Mouse (Mus musculus) myocyte (in vitro differentiated cells): ENCODE data around the gene Meltf. TPM values are rescaled to one million over a fixed set of nuclear protein-coding genes. Genes with fewer than 3 reads are reported as not detected.

Experiments
- H3K27me3 ChIP-seq: one replicate; pipeline ENCODE4 v1.6.1; 2011; ENCODE audit not compliant: control insufficient read depth, insufficient read depth, insufficient read length
- H3K36me3 ChIP-seq: one replicate; pipeline ENCODE4 v1.6.1; 2011; ENCODE audit not compliant: control insufficient read depth, insufficient read depth
- H3K4me2 ChIP-seq: one replicate; pipeline ENCODE4 v1.6.1; 2011; ENCODE audit warnings: low read depth, control low read depth
- H3K4me3 ChIP-seq: one replicate; pipeline ENCODE4 v1.5.1; 2011; ENCODE audit warnings: mild to moderate bottlenecking, control low read depth, moderate library complexity
- H3K79me2 ChIP-seq: one replicate; pipeline ENCODE4 v1.6.1; 2011; ENCODE audit not compliant: control insufficient read depth, insufficient read depth
- H3ac ChIP-seq: one replicate; pipeline ENCODE4 v1.6.1; 2011; ENCODE audit not compliant: control insufficient read depth, insufficient read length
- CEBPB ChIP-seq: IDR thresholded peaks from 2 replicates; pipeline ENCODE4 v1.6.1; 2011; ENCODE audit warnings: mild to moderate bottlenecking, moderate library complexity; ENCODE audit not compliant: poor library complexity, insufficient read depth, severe bottlenecking
- E2F4 ChIP-seq: IDR thresholded peaks from one replicate; pipeline ENCODE4 v1.6.1; 2011; ENCODE audit warnings: mild to moderate bottlenecking, control low read depth, moderate library complexity; ENCODE audit not compliant: insufficient read depth
- MAX ChIP-seq: IDR thresholded peaks from one replicate; pipeline ENCODE4 v1.6.1; 2011; ENCODE audit warnings: low read depth, mild to moderate bottlenecking, control low read depth
- MYOD1 ChIP-seq, 3 experiments: IDR thresholded peaks; one replicate each; pipeline ENCODE4 v1.6.1; 2011; ENCODE audit warnings: control low read depth in 2 of 3, low read depth in 2 of 3, mild to moderate bottlenecking in 2 of 3, moderate library complexity in 1 of 3; ENCODE audit not compliant: insufficient read length in 2 of 3, control insufficient read depth in 1 of 3
- MYOG ChIP-seq, 3 experiments: IDR thresholded peaks; one replicate each; pipeline ENCODE4 v1.6.1; 2011; ENCODE audit warnings: control low read depth in 2 of 3, low read depth in 2 of 3, mild to moderate bottlenecking in 2 of 3; ENCODE audit not compliant: insufficient read length in 2 of 3, control insufficient read depth in 1 of 3, insufficient read depth in 1 of 3
- POLR2A ChIP-seq: IDR thresholded peaks from one replicate; pipeline ENCODE4 v1.6.1; 2011; ENCODE audit warnings: low read depth, mild to moderate bottlenecking, control low read depth, moderate library complexity; ENCODE audit not compliant: insufficient read length
- POLR2AphosphoS2 ChIP-seq: IDR thresholded peaks from one replicate; pipeline ENCODE4 v1.6.1; 2011; ENCODE audit warnings: low read depth, control low read depth; ENCODE audit not compliant: insufficient read length
- REST ChIP-seq: IDR thresholded peaks from one replicate; pipeline ENCODE4 v1.6.1; 2011; ENCODE audit warnings: mild to moderate bottlenecking, control low read depth, moderate library complexity; ENCODE audit not compliant: insufficient read depth, insufficient read length
- SRF ChIP-seq: IDR thresholded peaks from one replicate; pipeline ENCODE4 v1.6.1; 2011; ENCODE audit warnings: low read depth; ENCODE audit not compliant: control insufficient read depth, insufficient read length
- TCF12 ChIP-seq: IDR thresholded peaks from one replicate; pipeline ENCODE4 v1.6.1; 2011; ENCODE audit warnings: mild to moderate bottlenecking, control low read depth; ENCODE audit not compliant: poor library complexity, insufficient read depth, severe bottlenecking
- TCF3 ChIP-seq: IDR thresholded peaks from one replicate; pipeline ENCODE4 v1.6.1; 2011; ENCODE audit warnings: low read depth, control low read depth; ENCODE audit not compliant: insufficient read length
- USF1 ChIP-seq: IDR thresholded peaks from one replicate; pipeline ENCODE4 v1.6.1; 2011; ENCODE audit warnings: low read depth, mild to moderate bottlenecking, control low read depth, moderate library complexity
- polyA plus RNA-seq: library from polyadenylated mRNA; unstranded; fragments of >200 nt; fragmentation: generic; extraction: Trizol; gene quantifications from one replicate; pipeline ENCODE4 v1.2.1, GENCODE M21; 2012; ENCODE audit warnings: missing spikeins

Gene Meltf
- polyA plus RNA-seq, 1 experiment, result not detected

DNA sequence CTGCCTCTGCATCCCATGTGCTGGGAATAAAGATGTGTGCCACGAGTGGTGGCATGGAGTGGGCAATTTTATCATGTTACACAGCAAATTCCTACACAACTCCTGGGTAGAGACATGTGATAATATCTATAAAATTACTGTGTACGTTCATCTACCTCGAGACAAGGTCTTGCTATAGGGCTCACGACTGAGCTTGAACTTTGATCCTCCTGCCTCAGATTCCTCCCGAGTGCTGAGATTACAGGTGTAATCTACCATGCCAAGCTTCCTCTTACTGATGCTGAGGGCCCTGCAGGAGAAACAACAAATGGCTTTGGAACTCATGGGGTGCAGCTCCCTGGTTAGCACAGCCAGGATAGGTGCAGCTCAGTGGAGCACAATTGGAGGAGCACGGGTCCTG is 45.8 kb downstream of the Meltf start:
- TF ChIP-seq TCF3, result no peak
- no peak for TF ChIP-seq MYOD1 (IDR thresholded peaks at IDR 0.05; ENCODE audit: control insufficient read depth in 1 of 3, insufficient read length in 2 of 3, low read depth in 2 of 3)
- no peak for TF ChIP-seq POLR2A
- no peak for TF ChIP-seq CEBPB
- no peak for TF ChIP-seq MAX
- TF ChIP-seq REST, result no peak
- no peak for TF ChIP-seq MYOG (IDR thresholded peaks at IDR 0.05; ENCODE audit: control insufficient read depth in 1 of 3, insufficient read depth in 1 of 3, insufficient read length in 2 of 3, low read depth in 2 of 3)
- no peak for TF ChIP-seq TCF12
- no peak for TF ChIP-seq POLR2AphosphoS2
- Histone ChIP-seq H3K4me3 (no peak overlapping the region), H3K27me3 (peaks cover 4% of the 10 kb centered on the region), H3ac (no peak overlapping the region), H3K36me3 (no peaks in the 10 kb centered on the region), H3K4me2 (no peak overlapping the region), H3K79me2 (no peaks in the 10 kb centered on the region)

DNA sequence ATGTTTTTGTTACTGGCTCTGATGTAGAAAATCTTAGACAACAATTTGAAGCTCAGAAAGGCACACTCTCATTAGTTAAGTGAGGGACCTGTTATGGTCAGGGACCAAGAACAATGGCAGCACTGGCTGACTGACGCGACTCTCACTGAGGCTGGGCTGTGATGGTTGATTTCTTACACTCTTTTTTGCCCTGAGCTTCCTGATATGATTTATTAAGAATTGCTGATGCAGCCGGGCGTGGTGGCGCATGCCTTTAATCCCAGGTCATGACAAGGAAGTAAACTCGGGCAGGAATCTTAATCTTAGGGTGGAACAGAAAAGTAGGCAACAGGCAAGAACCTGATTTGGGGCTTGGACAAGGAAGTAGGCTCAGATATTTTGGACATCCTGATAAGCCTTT is 47.5 kb downstream of the Meltf start:
- Histone ChIP-seq H3K36me3 (no peaks in the 10 kb centered on the region), H3K4me3 (no peak overlapping the region)
- TF ChIP-seq POLR2A, result no peak
- no peak for TF ChIP-seq MAX
- no peak for TF ChIP-seq CEBPB
- no peak for TF ChIP-seq TCF12

DNA sequence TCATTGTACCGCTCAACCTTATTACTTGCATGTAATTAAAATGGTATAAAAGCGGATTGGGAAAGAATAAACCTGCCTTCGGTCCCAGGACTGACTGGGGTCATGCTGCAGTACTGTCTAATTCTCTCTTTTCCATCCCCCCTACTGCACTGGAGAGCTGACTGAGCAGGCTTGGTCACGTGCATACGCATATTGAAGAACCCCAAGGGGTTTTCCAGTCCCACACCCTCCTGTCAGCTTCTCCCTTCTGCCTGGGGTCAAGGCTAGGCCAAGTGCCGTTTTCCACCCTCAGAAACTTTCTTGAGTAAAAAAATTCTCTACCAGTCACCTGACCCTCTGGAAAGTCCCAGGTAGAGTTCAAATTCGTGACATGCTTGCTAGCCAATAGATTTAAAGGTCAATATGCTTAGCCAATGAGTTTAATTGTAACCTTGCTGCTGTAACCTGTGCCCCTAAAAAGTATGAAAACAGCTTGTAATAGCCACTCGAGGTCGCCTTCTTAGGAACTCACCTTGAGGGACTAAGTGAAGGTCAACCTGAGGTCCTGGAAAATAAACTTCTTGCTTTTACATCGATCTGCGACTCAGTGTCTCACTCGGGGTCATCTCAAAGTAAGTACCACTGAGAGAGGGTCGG is 48.1 kb downstream of the Meltf start:
- Histone ChIP-seq H3K27me3 (peaks cover 4% of the 10 kb centered on the region), H3K36me3 (no peaks in the 10 kb centered on the region), H3K4me2 (no peak overlapping the region), H3K4me3 (no peak overlapping the region), H3K79me2 (no peaks in the 10 kb centered on the region), H3ac (no peak overlapping the region)
- no peak for TF ChIP-seq CEBPB
- TF ChIP-seq MYOD1 (IDR thresholded peaks at IDR 0.05; ENCODE audit: control insufficient read depth in 1 of 3, insufficient read length in 2 of 3, low read depth in 2 of 3), result no peak
- no peak for TF ChIP-seq E2F4
- no peak for TF ChIP-seq TCF3
- TF ChIP-seq TCF12, result no peak
- no peak for TF ChIP-seq POLR2AphosphoS2
- no peak for TF ChIP-seq MYOG (IDR thresholded peaks at IDR 0.05; ENCODE audit: control insufficient read depth in 1 of 3, insufficient read depth in 1 of 3, insufficient read length in 2 of 3, low read depth in 2 of 3)
- no peak for TF ChIP-seq REST
- no peak for TF ChIP-seq USF1
- TF ChIP-seq SRF, result no peak
- no peak for TF ChIP-seq MAX

More for the DNA sequence above, 47.5 kb downstream of the Meltf start:
- Histone ChIP-seq H3K27me3 (peaks cover 4% of the 10 kb centered on the region), H3K79me2 (no peaks in the 10 kb centered on the region), H3K4me2 (no peak overlapping the region), H3ac (no peak overlapping the region)

DNA sequence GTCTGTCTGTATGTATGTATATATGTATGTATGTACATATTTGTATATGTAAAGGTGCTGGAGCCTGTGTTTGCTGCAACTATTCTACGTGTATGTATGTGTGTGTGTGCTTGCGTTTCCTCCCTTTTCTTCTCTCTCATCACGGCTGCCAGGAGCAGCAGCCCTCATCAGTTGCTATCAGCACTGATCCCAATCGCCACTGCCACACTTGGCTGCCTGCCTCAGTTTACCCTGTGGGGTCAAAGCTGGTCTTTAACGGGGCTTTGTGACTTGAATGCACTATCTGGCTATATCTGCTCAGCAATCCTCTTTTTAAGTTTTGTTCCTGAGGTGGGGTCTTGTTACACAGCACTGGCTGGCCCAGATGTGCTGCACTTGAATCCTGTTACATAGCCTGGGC is 48.8 kb downstream of the Meltf start:
- Histone ChIP-seq H3K27me3 (peaks cover 2% of the 10 kb centered on the region), H3K79me2 (no peaks in the 10 kb centered on the region), H3K36me3 (no peaks in the 10 kb centered on the region), H3K4me3 (no peak overlapping the region), H3K4me2 (no peak overlapping the region), H3ac (no peak overlapping the region)
- no peak for TF ChIP-seq USF1
- no peak for TF ChIP-seq TCF12
- no peak for TF ChIP-seq CEBPB
- TF ChIP-seq REST, result no peak
- no peak for TF ChIP-seq TCF3
- TF ChIP-seq MYOD1 (IDR thresholded peaks at IDR 0.05; ENCODE audit: control insufficient read depth in 1 of 3, insufficient read length in 2 of 3, low read depth in 2 of 3), result no peak

DNA sequence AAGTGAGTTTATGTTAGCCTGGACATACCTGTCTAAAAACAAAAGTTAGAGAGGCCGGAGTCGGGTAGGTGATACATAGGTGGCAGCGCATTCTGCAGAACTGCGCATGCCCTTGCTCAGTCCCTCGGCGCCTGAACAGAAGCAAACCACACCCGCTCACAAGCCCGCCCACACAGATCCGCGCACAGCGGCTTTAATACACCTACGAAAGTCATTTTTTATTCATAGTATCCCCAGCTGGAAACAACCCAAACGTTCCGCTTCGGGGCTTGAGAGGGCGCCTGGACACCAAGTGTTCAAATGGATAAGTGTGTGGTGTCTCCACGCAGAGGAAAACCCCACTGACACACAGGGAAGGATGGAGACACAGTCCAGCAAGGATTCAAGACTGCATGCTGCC is 52.7 kb downstream of the Meltf start:
- H3K4me3 ChIP-seq, result no peak overlapping the region
- no peaks in the 10 kb centered on the region for H3K79me2 ChIP-seq
- no peaks in the 10 kb centered on the region for H3K36me3 ChIP-seq
- TF ChIP-seq USF1 (no peak), TCF3 (no peak), TCF12 (no peak), REST (no peak), POLR2AphosphoS2 (no peak), SRF (no peak), MAX (no peak), MYOD1 (IDR thresholded peaks at IDR 0.05; ENCODE audit: control insufficient read depth in 1 of 3, insufficient read length in 2 of 3, low read depth in 2 of 3) (no peak), POLR2A (no peak), E2F4 (no peak), MYOG (IDR thresholded peaks at IDR 0.05; ENCODE audit: control insufficient read depth in 1 of 3, insufficient read depth in 1 of 3, insufficient read length in 2 of 3, low read depth in 2 of 3) (no peak), CEBPB (no peak)
- H3ac ChIP-seq, result no peak overlapping the region
- no peak overlapping the region for H3K4me2 ChIP-seq
- H3K27me3 ChIP-seq, result no peaks in the 10 kb centered on the region
